Mouse (Mus musculus) C2C12 (cell line): Measurements from ENCODE around the gene Mindy4. TPM values are rescaled to one million over a fixed set of nuclear protein-coding genes. Genes with fewer than 3 reads are reported as not detected.
"Not testable (repeated sequence)": the region's sequence is repeated elsewhere in the genome, so short reads cannot be mapped to it uniquely, and the experiment has no call there.

Source experiments
- H3K27me3 ChIP-seq: one replicate; pipeline ENCODE4 v1.6.1; 2011; ENCODE audit not compliant: control insufficient read depth, insufficient read depth, insufficient read length
- H3K36me3 ChIP-seq: one replicate; pipeline ENCODE4 v1.6.1; 2011; ENCODE audit not compliant: control insufficient read depth, insufficient read depth
- H3K4me3 ChIP-seq: one replicate; pipeline ENCODE4 v1.5.1; 2011; ENCODE audit warnings: mild to moderate bottlenecking, control low read depth; ENCODE audit not compliant: poor library complexity, insufficient read depth, severe bottlenecking
- H3K79me2 ChIP-seq: one replicate; pipeline ENCODE4 v1.6.1; 2011; ENCODE audit not compliant: control insufficient read depth, insufficient read depth
- H3K79me3 ChIP-seq: one replicate; pipeline ENCODE4 v1.6.1; 2011; ENCODE audit warnings: low read depth, control low read depth
- H3ac ChIP-seq: one replicate; pipeline ENCODE3; 2011; ENCODE audit warnings: low read depth; ENCODE audit not compliant: control insufficient read depth, insufficient read length
- CEBPB ChIP-seq: IDR thresholded peaks from one replicate; pipeline ENCODE4 v1.6.1; 2011; ENCODE audit warnings: low read depth, mild to moderate bottlenecking, control low read depth, moderate library complexity
- CTCF ChIP-seq: IDR thresholded peaks from one replicate; pipeline ENCODE4 v1.5.1; 2011; ENCODE audit not compliant: control insufficient read depth, insufficient read depth, insufficient read length
- FOSL1 ChIP-seq: IDR thresholded peaks from one replicate; pipeline ENCODE4 v1.8.0; 2011; ENCODE audit warnings: mild to moderate bottlenecking, low read length; ENCODE audit not compliant: poor library complexity, insufficient read depth, severe bottlenecking
- MAX ChIP-seq: IDR thresholded peaks from one replicate; pipeline ENCODE4 v1.6.1; 2011; ENCODE audit warnings: mild to moderate bottlenecking, control low read depth
- MYOD1 ChIP-seq: IDR thresholded peaks from one replicate; pipeline ENCODE4 v1.6.1; 2011; ENCODE audit warnings: low read depth; ENCODE audit not compliant: control insufficient read depth, insufficient read length
- MYOG ChIP-seq: IDR thresholded peaks from one replicate; pipeline ENCODE4 v1.6.1; 2011; ENCODE audit not compliant: control insufficient read depth, insufficient read length; ENCODE audit errors: extremely low read depth
- USF1 ChIP-seq: IDR thresholded peaks from one replicate; pipeline ENCODE4 v1.6.1; 2011; ENCODE audit warnings: low read depth, mild to moderate bottlenecking, control low read depth, moderate library complexity
- polyA plus RNA-seq: library from polyadenylated mRNA; unstranded; fragments of >200 nt; fragmentation: generic; extraction: Trizol; gene quantifications from one replicate; pipeline ENCODE4 v1.2.1, GENCODE M21; 2012; ENCODE audit warnings: missing spikeins

Gene Mindy4
- polyA plus RNA-seq, 1 experiment, result 2.6 TPM

- no peaks in the 10 kb centered on the region for H3K36me3 ChIP-seq
- peaks cover 10% of the 10 kb centered on the region for H3K27me3 ChIP-seq
- H3K4me3 ChIP-seq, result no peak overlapping the region
- H3K79me3 ChIP-seq, result no peaks in the 10 kb centered on the region
- TF ChIP-seq CTCF (no peak), USF1 (no peak), MYOG (no peak), MYOD1 (no peak), FOSL1 (no peak), MAX (no peak), CEBPB (no peak)
- no peaks in the 10 kb centered on the region for H3K79me2 ChIP-seq
- no peak overlapping the region for H3ac ChIP-seq
Measured at GRCm38 (mm10) chr6:55177060-55177732, 26.0 kb upstream of the Mindy4 start.

- H3ac ChIP-seq, result no peak overlapping the region
- no peaks in the 10 kb centered on the region for H3K36me3 ChIP-seq
- H3K79me3 ChIP-seq, result no peaks in the 10 kb centered on the region
- TF ChIP-seq USF1 (no peak), MAX (no peak), MYOD1 (no peak), MYOG (no peak), FOSL1 (no peak), CEBPB (no peak), CTCF (no peak)
- no peaks in the 10 kb centered on the region for H3K79me2 ChIP-seq
- no peaks in the 10 kb centered on the region for H3K27me3 ChIP-seq
- H3K4me3 ChIP-seq, result no peak overlapping the region
Measured at GRCm38 (mm10) chr6:55179560-55179959, 23.6 kb upstream of the Mindy4 start.

- TF ChIP-seq USF1 (no peak), MYOD1 (no peak), FOSL1 (no peak), MAX (no peak), MYOG (no peak), CTCF (no peak), CEBPB (no peak)
- Histone ChIP-seq H3K79me3 (no peaks in the 10 kb centered on the region), H3K4me3 (no peak overlapping the region), H3ac (no peak overlapping the region), H3K27me3 (no peaks in the 10 kb centered on the region), H3K79me2 (no peaks in the 10 kb centered on the region), H3K36me3 (no peaks in the 10 kb centered on the region)
Measured at GRCm38 (mm10) chr6:55182655-55183430, 20.3 kb upstream of the Mindy4 start.

GRCm38 (mm10) chr6:55187827-55188226 is 15.4 kb upstream of the Mindy4 start:
- not testable (repeated sequence) for H3K79me3 ChIP-seq, H3K4me3 ChIP-seq, H3K27me3 ChIP-seq, H3ac ChIP-seq, H3K36me3 ChIP-seq, H3K79me2 ChIP-seq

GRCm38 (mm10) chr6:55189406-55189805 is 13.8 kb upstream of the Mindy4 start:
- H3K27me3 ChIP-seq, result no peaks in the 10 kb centered on the region
- H3K36me3 ChIP-seq, result no peaks in the 10 kb centered on the region
- TF ChIP-seq MAX, result no peak
- no peak for TF ChIP-seq FOSL1
- TF ChIP-seq USF1, result no peak
- no peak for TF ChIP-seq CTCF
- no peak for TF ChIP-seq MYOD1
- no peak for TF ChIP-seq MYOG
- H3K79me2 ChIP-seq, result no peaks in the 10 kb centered on the region
- no peak overlapping the region for H3K4me3 ChIP-seq
- no peaks in the 10 kb centered on the region for H3K79me3 ChIP-seq
- H3ac ChIP-seq, result no peak overlapping the region

GRCm38 (mm10) chr6:55191537-55191936 is 11.6 kb upstream of the Mindy4 start:
- Histone ChIP-seq H3ac (no peak overlapping the region), H3K79me3 (no peaks in the 10 kb centered on the region), H3K79me2 (no peaks in the 10 kb centered on the region), H3K4me3 (no peak overlapping the region), H3K27me3 (no peaks in the 10 kb centered on the region), H3K36me3 (no peaks in the 10 kb centered on the region)
- TF ChIP-seq MYOG (no peak), USF1 (no peak), CTCF (no peak), MAX (no peak), CEBPB (no peak), FOSL1 (no peak), MYOD1 (no peak)
